Mouse (Mus musculus) kidney, postnatal 25 days (tissue): ENCODE measurements around the gene Gm45213.

ENCODE experiments used
- DNase-seq, 2 experiments: peaks; one replicate each; pipeline ENCODE4 v3.0.0; 2021; ENCODE audit warnings: mixed read lengths in 2 of 2

The Gm45213 gene

DNA sequence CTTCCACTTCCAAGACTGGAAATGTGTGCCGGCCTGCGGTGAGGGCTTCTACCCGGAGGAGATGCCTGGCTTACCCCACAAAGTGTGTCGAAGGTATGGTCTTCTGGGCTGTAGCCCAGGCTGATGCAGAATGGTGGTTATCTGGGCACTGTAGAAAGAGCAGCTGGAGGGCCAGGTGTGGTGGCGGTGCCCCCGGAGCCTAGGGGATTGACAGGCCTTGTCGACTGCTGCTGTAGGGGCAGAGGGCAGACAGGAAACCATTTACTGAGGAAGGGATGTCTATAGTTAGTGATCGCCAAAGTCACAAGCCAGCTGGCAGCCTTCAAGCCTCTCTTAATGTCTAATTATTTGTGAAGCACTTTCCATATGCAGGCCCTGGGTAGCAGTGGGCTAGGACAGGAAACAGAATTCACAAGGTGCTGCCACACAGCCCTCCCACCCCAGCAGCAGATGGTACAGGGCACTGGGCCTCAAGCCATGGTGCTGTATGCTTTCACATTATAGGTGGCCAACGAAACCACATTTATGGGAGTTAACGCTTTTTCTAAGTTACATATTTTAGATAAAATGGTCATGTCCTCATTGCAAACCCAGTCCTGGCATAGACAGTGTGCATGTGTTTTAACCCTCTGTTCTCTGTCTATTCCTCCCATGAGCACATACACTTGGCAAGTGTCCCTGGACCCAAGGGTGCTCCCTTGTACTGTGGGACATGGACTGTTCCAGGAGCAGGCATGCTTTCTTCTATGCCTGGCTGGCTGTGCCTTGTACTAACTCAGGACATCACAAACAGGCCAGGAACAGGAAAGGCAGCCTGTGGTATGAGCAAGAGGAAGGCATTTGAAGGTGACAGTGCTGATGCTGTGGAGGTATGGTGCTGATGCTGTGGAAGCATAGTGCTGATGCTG, at the start of gene Gm45213:
TSS of gene Gm45213 (plus strand) at position 51 of the 908 bp plus-strand sequence.
- no peak for DNase-seq

GRCm38 (mm10) chr7:66001035-66001754, 42.2 kb upstream of the Gm45213 start:
- DNase-seq, result no peak

DNA sequence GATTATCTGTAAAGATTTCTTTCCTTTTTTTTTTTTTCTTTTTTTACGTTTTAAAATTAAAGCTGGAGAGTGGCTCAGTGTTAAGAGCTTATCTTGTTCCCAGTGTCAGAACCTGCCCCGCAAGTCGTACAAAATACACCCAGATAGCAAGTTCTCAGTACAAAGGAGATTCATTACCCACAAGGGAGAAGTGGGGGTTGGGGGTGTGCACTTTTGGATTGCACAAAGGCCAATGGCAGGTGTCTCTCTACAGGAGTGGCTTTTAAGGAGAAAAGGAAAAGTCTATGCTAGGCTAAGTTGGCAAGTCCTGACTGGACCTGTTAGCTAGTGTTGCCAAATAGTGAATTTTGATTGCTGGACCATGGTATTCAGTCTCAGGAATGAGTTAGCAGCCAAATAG, 41.6 kb upstream of the Gm45213 start:
- no peak for DNase-seq

GRCm38 (mm10) chr7:66003447-66003846, 40.0 kb upstream of the Gm45213 start:
- no peak for DNase-seq

DNA sequence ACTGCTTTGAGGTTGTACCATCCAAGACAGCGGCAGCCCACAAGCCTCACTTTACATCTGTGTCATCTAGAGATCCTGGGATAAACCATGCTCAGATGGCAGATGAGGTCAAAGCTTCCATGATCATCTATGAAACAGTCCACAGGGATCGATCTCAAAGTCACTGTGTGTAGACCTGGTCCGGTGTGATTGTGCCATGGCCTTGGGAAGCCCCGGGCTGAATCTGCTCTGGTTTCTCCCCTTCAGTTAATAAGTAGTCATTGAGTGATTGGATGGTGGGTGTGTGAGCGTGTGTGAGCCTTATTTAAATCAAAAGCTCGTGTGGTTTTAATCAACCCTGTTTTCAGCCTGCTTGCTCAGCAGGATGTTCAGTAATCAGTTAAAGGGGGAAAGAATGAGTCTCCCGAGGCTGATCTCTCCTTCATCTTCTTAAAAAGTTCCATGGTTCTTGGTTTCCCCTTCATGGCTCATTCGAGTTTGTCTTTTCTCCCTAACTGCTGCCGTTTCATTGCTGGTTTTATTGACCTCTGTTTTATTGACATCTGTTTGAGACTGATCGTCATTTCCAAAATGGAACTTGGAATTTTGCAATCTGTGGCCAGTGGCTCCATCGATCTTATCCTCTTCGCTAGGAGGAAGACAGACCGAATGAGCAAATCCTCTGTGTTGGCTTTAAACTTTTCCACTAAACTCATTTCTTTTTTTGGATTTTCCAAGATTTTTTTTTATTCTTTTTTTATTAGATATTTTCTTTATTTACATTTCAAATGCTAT, 39.4 kb upstream of the Gm45213 start:
- DNase-seq, result no peak

DNA sequence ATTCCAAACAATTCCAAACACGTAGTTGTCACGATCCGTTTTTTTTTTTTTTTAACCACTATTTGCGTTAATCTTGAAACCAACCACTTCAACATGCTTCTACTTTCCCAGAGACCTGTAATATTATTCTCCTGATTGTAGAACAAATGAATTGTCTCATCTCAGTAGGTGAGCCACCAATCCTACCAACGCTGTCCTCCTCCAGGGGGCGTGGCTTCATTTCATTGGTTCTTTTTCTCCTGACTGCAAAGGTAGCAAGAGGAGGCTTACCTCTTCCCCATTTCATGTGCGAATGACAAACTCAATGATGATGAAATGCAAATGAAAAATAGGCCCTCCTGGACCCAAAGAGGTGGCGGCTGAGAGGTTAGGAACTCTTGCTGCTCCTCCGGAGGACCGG, 38.3 kb upstream of the Gm45213 start:
- no peak for DNase-seq

DNA sequence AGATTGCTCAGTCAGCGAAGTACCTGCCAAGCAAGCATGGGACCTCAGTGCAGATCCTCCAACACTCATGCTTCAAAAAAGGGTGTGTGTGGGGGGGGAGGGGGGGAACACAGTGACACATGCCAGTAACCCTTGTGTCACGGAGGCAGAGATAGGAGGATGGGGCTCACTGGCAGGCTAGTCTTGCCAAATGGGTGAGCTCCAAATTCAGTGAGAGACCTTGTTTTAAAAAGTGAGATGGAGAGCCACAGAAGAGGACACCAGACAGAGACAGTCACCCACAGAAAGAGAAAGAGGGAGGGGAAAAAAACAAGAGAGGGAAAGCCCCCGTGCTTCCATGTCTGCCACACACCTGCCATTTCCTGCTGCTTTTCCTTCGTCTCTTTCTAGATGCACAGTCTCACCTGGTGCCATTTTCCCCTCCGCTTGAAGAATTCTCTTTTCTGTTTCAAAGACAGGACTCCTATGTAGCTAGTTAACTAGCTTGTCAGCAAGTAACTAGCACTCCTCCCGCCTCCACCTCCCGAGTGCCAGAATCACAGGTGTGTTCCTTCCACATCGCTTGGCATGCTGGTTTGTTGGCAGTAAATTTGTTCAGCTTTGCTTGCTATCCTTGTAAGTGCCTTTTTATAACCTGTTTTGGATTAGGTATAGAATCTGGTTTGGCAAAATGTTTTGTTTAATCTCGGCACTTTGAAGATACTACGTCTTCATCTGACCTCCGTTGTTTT, 35.1 kb upstream of the Gm45213 start:
- DNase-seq, result no peak

- no peak for DNase-seq
These were observed 34.5 kb upstream of the Gm45213 start for GRCm38 (mm10) chr7:66008892-66009273.

DNA sequence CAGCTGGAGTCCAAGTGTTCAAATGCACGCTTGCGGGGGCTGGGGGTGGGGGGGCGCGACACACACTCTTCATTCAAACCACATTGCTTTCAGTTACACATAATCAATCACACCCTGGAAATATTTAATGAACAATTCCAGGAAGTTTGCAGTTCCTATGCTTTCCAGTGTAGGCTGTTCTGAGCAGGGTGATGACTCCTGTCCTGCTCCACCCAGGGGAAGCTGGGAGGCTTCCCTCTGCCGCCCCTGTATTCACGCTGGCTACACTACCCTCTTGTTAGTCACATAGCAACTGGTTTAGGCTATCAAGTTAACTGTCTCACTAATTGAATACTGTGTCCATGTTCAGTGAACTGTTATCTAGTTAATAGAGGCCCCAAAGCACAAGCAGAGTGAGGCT, 32.9 kb upstream of the Gm45213 start:
- DNase-seq, result no peak

DNA sequence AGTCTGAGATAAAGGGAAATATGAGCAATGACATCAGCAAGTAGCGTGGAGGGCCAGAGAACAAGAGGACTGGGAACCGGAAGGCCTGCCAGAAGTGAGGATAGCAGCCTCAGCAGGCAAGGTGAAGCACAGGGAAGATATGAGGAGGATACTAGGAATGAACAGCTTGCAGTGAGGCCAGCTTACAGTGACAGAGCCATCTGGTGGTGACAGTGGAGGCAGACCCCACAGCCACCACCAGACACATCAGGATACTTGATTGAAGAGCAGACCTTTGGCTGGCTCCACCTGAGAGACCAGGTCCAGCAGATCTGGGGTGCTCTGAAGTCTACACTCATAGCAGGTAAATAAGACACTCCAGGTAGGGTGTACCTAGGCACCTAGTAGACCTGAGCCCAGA, 15.7 kb upstream of the Gm45213 start:
- no peak for DNase-seq

GRCm38 (mm10) chr7:66028766-66029512, 14.5 kb upstream of the Gm45213 start:
- DNase-seq, result no peak

DNA sequence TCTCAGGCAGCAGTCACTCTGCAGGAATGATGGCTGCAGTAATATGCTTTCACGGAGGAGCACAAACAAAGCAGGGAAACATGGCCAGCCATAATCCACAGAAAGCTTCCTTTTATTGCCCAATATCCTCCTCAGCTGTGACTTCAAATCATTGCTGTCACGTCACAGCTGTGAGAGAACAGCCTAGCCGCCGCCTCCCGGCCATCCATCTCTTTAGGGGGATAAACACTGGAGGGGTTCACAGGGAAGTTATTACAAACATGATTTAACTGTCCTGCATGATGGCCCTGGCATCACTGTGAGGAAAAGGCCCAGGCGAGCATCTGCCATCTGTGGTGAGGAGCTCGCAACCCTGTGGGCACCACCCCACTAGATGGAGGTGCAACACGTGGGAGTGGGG, 6.6 kb upstream of the Gm45213 start:
- no peak for DNase-seq

DNA sequence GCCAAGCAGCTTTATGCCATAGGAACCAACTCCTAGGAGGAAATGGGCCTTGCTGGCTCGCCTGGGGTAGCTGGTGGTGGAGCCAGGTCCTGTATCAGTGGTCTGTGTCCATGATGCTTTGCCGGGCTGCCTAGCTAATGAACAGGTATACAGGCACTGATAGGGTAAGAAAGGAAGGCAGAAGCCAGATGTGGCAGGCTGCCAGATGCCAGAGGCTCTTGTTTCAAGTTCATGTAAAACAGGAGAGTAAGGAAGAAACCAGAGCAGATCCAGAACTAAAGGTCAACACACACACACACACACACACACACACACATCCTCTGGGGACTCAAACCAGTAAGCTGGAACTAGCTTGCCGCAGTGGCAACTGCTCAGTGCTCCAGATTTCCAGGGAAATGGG, 5.1 kb upstream of the Gm45213 start:
- peak in 1 of 2 experiments; percentile 9 for DNase-seq

DNA sequence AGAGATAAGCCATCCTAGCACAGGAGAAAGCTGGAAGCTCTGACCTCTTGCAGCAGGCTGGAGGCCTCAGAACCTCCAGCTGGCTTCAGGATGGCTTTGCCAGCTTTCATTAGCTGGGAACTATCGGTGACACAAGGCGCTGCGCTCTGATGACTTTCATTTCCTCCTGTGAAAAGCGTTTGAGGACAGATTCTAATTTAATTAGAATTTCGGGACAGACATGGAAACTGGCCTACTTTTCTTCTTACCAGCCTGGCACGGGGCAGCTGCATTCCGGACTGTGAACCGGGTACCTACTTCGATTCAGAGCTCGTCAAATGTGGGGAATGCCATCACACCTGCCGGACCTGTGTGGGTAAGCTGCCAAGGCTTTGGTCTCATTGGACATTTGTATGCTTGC, 4.7 kb upstream of the Gm45213 start:
- DNase-seq, result no peak

DNA sequence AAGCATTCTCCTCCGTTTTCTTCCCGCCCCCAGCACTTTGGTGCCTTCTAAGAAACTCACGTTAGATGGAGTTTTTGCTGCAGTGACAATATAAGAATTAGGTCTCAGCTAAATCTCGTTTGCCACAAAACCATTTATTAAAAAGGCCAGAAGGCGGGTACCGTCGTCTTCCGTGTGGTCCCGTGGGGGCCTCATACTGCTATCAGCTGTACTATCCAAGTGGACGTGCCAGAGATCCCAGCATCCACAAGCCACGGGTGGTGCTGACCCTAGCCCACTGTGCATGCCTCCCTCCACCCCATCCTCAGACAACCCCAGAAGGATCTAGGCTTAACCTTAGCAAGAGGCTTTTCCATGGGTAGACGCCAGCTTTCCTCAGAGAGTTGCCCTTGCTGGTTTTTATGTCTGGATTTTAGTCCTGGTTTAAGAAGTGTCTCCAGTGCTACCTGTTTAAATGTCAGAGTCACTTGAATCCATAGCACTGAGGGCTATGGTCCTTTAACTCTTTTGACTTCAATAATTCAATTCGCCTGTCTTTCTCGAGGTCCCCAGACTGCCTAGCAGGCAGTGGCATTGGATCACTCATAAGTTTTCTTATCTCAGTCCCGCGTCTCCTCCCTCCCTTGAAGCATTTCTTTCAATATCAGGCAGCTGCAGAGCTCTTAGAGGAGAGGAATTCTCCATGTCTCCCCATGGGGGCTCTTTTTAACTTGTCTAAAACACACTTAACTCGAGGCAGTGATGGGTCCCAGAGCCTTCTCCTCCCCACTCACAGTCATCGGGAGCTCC, 3.2 kb upstream of the Gm45213 start:
- DNase-seq, result no peak

DNA sequence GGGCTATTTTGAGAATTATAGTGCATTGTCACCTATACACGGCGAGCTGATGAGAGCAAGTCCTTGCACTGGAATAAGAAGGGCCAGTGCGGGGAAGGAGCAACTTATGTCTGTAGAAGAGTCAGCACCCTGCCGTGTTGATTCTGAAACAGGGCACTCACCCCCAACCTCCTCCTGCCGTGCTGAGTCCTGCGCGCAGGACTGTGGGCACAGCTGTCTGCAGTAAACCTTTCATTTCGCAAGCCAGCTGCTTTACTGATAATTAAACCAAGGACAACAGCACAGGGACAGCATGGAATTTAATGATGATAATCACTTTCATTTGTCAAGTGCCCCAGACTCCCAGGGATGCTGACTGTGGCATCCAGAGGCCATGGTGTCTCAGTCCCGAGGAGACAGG, 1.2 kb downstream of the Gm45213 start:
- DNase-seq, result no peak

GRCm38 (mm10) chr7:66046921-66047918, 3.8 kb downstream of the Gm45213 start:
- DNase-seq, result peak in 1 of 2 experiments; percentile 48

DNA sequence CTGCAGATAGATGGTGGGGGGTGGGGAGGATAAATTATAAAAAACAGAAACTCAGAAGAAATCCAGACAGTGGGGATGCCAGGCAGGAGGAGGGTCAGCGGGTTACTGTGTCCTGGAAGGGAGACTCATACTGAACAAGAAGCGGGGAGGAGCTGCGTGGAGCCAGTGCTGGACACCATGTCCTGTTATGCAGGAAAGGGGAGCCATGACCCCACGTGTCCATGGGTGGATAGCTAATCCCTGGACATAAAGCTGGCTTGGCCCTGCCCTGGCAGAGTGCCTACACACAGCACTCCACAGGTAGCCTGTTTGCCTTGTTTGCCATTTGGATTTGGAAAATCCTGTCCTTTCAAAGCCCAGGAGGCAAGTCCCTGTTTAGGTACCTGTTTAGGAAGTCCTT, 4.6 kb downstream of the Gm45213 start:
- DNase-seq, result no peak

DNA sequence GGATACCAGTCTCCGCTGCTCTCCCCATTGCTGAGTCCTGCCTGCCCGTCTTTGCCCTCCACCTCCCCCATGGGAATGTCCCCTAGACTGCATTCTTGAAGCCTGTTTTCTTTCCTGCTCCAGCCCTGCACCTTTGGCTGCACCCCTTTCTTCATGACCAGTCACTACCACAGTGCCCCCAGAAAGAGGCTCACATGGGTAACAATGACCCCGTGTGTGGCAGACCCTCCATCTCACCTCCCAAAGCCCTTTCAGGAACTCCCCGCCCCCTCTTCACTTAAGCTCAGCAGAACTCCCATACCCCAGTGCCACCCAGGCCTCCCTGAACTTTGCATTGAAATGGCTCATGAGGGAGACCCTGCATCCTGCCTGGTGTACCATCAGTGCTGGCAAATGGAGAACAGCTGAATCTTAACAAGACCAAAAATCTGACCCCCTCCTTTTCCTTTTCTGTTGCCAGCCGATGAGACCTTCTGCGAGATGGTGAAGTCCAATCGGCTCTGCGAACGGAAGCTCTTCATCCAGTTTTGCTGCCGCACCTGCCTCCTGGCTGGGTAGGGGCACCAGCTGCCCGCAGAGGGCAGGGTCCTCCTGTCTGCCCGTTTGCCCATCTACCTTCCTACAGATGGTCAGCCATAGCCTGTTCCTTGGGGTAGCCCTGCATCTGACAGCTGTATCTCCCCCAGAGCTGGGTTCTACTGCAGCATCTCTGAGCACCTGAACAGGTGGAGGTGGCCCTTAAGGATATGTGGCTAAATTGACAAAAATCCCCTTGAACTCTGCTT, 5.2 kb downstream of the Gm45213 start:
- DNase-seq, result no peak
